Mouse (Mus musculus): ENCODE measurements around the gene Fgfr2. TPM values are rescaled to one million over a fixed set of nuclear protein-coding genes. Genes with fewer than 3 reads are reported as not detected.

Fgfr2 gene
- polyA plus RNA-seq, 1 experiment = 0.17 TPM

DNA sequence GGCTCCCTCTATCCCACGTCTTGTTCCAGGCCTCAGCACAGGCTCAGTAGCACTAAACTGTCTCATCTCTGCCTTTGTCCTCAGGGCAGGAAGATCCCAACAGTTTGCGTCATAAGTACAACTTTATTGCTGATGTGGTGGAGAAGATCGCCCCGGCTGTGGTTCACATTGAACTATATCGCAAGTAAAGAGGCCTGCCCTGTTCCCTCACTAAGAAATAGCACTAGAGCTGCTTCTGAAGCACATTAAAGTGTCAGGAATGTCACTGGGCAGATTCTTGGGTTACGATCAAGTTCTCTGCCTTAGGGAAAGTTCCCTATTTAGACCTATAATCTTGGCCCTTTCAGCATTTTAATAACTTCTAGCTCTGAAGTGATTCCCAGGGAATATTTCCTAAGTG lies 2161.7 kb downstream of the Fgfr2 start:
- no peak overlapping the region for H3ac ChIP-seq (ENCODE audit: control insufficient read depth, insufficient read length)
- peaks cover 4% of the 10 kb centered on the region for H3K79me2 ChIP-seq (ENCODE audit: control insufficient read depth, insufficient read depth)
- no peak overlapping the region for H3K4me3 ChIP-seq
- no peaks in the 10 kb centered on the region for H3K27me3 ChIP-seq (ENCODE audit: control insufficient read depth, insufficient read depth, insufficient read length)
- TF ChIP-seq POLR2A (IDR thresholded peaks at IDR 0.05; ENCODE audit: insufficient read length, low read depth) = no peak
- no peak for TF ChIP-seq TCF12 (IDR thresholded peaks at IDR 0.05; ENCODE audit: insufficient read depth, poor library complexity, severe bottlenecking)
- TF ChIP-seq E2F4 (IDR thresholded peaks at IDR 0.05; ENCODE audit: insufficient read depth) = no peak
- no peak for TF ChIP-seq REST (IDR thresholded peaks at IDR 0.05; ENCODE audit: insufficient read depth, insufficient read length)
- no peak for TF ChIP-seq SRF (IDR thresholded peaks at IDR 0.05; ENCODE audit: control insufficient read depth, insufficient read length, low read depth)
- no peak for TF ChIP-seq MYOG (IDR thresholded peaks at IDR 0.05; ENCODE audit: control insufficient read depth in 1 of 3, insufficient read depth in 1 of 3, insufficient read length in 2 of 3, low read depth in 2 of 3)
- TF ChIP-seq MAX (IDR thresholded peaks at IDR 0.05; ENCODE audit: low read depth) = no peak
- no peak for TF ChIP-seq MYOD1 (IDR thresholded peaks at IDR 0.05; ENCODE audit: control insufficient read depth in 1 of 3, insufficient read length in 2 of 3, low read depth in 2 of 3)
- TF ChIP-seq CEBPB (IDR thresholded peaks at IDR 0.05; ENCODE audit: insufficient read depth, poor library complexity, severe bottlenecking) = no peak
- H3K4me2 ChIP-seq (ENCODE audit: low read depth) = no peak overlapping the region
- H3K36me3 ChIP-seq (ENCODE audit: control insufficient read depth, insufficient read depth) = peaks cover 5% of the 10 kb centered on the region

DNA sequence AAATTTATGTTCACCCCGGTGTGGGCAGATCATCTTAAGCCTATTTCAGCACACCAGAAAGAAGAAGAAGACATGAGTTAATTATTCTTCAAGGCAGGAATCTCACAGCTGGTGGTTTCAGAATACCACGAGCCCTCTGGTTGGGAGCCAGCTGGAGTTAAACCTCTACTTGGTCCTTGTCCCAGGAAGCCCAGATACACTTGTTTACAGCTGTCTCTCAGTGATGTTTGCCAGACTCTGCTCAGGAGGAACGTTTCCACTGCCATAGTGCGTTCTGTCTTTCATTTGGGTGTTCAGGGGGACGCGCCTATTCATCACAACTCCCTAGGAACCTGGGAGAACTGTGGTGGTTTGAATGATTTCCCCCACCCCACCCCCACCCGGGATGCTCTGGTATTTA lies 2163.3 kb downstream of the Fgfr2 start:
- Histone ChIP-seq H3K79me2 (ENCODE audit: control insufficient read depth, insufficient read depth) (peaks cover 7% of the 10 kb centered on the region), H3ac (ENCODE audit: control insufficient read depth, insufficient read length) (no peak overlapping the region), H3K27me3 (ENCODE audit: control insufficient read depth, insufficient read depth, insufficient read length) (no peaks in the 10 kb centered on the region), H3K4me3 (no peak overlapping the region), H3K4me2 (ENCODE audit: low read depth) (peak overlapping the region; percentile 37), H3K36me3 (ENCODE audit: control insufficient read depth, insufficient read depth) (peaks cover 10% of the 10 kb centered on the region)
- TF ChIP-seq USF1 (IDR thresholded peaks at IDR 0.05; ENCODE audit: low read depth) (no peak), POLR2A (IDR thresholded peaks at IDR 0.05; ENCODE audit: insufficient read length, low read depth) (no peak), POLR2AphosphoS2 (IDR thresholded peaks at IDR 0.05; ENCODE audit: insufficient read length, low read depth) (no peak), MYOG (IDR thresholded peaks at IDR 0.05; ENCODE audit: control insufficient read depth in 1 of 3, insufficient read depth in 1 of 3, insufficient read length in 2 of 3, low read depth in 2 of 3) (peak in 2 of 3 experiments; percentile 67 to 86), TCF3 (IDR thresholded peaks at IDR 0.05; ENCODE audit: insufficient read length, low read depth) (no peak), TCF12 (IDR thresholded peaks at IDR 0.05; ENCODE audit: insufficient read depth, poor library complexity, severe bottlenecking) (peak; percentile 76), E2F4 (IDR thresholded peaks at IDR 0.05; ENCODE audit: insufficient read depth) (no peak), MYOD1 (IDR thresholded peaks at IDR 0.05; ENCODE audit: control insufficient read depth in 1 of 3, insufficient read length in 2 of 3, low read depth in 2 of 3) (peak in 2 of 3 experiments; percentile 65 to 72), REST (IDR thresholded peaks at IDR 0.05; ENCODE audit: insufficient read depth, insufficient read length) (no peak)

DNA sequence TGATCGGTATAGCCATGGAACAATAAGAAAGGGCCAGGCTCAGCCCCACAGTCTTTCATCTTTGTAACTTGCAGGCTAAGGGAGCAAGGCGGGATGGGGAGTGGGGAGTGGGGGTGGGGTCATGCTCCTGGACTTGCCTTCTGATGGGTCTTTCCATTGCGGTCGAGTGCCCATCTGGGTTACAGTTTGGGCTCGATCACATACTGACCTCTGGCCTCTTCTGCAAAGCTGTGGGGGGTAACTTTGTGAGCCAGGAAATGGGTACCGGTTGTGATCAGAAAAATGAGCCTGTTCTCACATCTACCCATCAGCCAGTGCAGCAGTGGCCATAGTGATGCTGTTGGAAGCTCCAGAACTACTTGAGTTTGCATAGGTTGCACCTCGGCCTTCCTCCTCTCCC lies 2164.6 kb downstream of the Fgfr2 start:
- Histone ChIP-seq H3K79me2 (ENCODE audit: control insufficient read depth, insufficient read depth) (peaks cover 9% of the 10 kb centered on the region), H3K4me3 (no peak overlapping the region)

DNA sequence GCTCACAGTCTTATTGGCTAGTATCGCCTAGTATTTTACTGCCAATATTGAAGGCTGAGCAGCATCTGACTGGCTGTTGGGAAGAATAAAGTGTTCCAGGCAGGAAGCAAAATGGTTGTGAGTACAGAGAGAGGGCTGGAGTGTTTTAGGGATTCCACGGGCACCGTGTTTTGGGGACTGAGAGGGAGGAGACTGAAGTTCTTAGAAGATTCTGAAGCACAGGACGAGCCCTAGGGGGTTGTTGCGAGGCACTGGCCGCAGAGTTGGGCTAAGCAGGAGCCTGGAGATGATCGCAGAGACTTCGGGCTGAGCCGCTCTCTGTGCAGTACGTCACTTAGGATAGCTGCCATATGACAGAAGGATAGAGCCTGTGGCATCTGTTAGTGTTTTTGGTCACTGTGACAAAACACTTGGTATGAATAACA lies 2169.0 kb downstream of the Fgfr2 start:
- Histone ChIP-seq H3K79me2 (ENCODE audit: control insufficient read depth, insufficient read depth) (peaks cover 24% of the 10 kb centered on the region), H3K4me2 (ENCODE audit: low read depth) (no peak overlapping the region), H3K36me3 (ENCODE audit: control insufficient read depth, insufficient read depth) (peaks cover 10% of the 10 kb centered on the region), H3K27me3 (ENCODE audit: control insufficient read depth, insufficient read depth, insufficient read length) (no peaks in the 10 kb centered on the region), H3K4me3 (no peak overlapping the region), H3ac (ENCODE audit: control insufficient read depth, insufficient read length) (no peak overlapping the region)
- TF ChIP-seq USF1 (IDR thresholded peaks at IDR 0.05; ENCODE audit: low read depth) (no peak), TCF12 (IDR thresholded peaks at IDR 0.05; ENCODE audit: insufficient read depth, poor library complexity, severe bottlenecking) (no peak), REST (IDR thresholded peaks at IDR 0.05; ENCODE audit: insufficient read depth, insufficient read length) (no peak), MYOG (IDR thresholded peaks at IDR 0.05; ENCODE audit: control insufficient read depth in 1 of 3, insufficient read depth in 1 of 3, insufficient read length in 2 of 3, low read depth in 2 of 3) (no peak), POLR2AphosphoS2 (IDR thresholded peaks at IDR 0.05; ENCODE audit: insufficient read length, low read depth) (no peak), POLR2A (IDR thresholded peaks at IDR 0.05; ENCODE audit: insufficient read length, low read depth) (no peak), CEBPB (IDR thresholded peaks at IDR 0.05; ENCODE audit: insufficient read depth, poor library complexity, severe bottlenecking) (no peak), TCF3 (IDR thresholded peaks at IDR 0.05; ENCODE audit: insufficient read length, low read depth) (no peak), E2F4 (IDR thresholded peaks at IDR 0.05; ENCODE audit: insufficient read depth) (no peak), SRF (IDR thresholded peaks at IDR 0.05; ENCODE audit: control insufficient read depth, insufficient read length, low read depth) (no peak), MAX (IDR thresholded peaks at IDR 0.05; ENCODE audit: low read depth) (no peak), MYOD1 (IDR thresholded peaks at IDR 0.05; ENCODE audit: control insufficient read depth in 1 of 3, insufficient read length in 2 of 3, low read depth in 2 of 3) (no peak)

More for the DNA sequence above, 2164.6 kb downstream of the Fgfr2 start:
- Histone ChIP-seq H3K27me3 (ENCODE audit: control insufficient read depth, insufficient read depth, insufficient read length) (no peaks in the 10 kb centered on the region), H3ac (ENCODE audit: control insufficient read depth, insufficient read length) (no peak overlapping the region), H3K36me3 (ENCODE audit: control insufficient read depth, insufficient read depth) (peaks cover 10% of the 10 kb centered on the region), H3K4me2 (ENCODE audit: low read depth) (no peak overlapping the region)
- TF ChIP-seq MAX (IDR thresholded peaks at IDR 0.05; ENCODE audit: low read depth) (no peak), SRF (IDR thresholded peaks at IDR 0.05; ENCODE audit: control insufficient read depth, insufficient read length, low read depth) (no peak), MYOG (IDR thresholded peaks at IDR 0.05; ENCODE audit: control insufficient read depth in 1 of 3, insufficient read depth in 1 of 3, insufficient read length in 2 of 3, low read depth in 2 of 3) (no peak), TCF3 (IDR thresholded peaks at IDR 0.05; ENCODE audit: insufficient read length, low read depth) (no peak), POLR2AphosphoS2 (IDR thresholded peaks at IDR 0.05; ENCODE audit: insufficient read length, low read depth) (no peak), MYOD1 (IDR thresholded peaks at IDR 0.05; ENCODE audit: control insufficient read depth in 1 of 3, insufficient read length in 2 of 3, low read depth in 2 of 3) (no peak), E2F4 (IDR thresholded peaks at IDR 0.05; ENCODE audit: insufficient read depth) (no peak), REST (IDR thresholded peaks at IDR 0.05; ENCODE audit: insufficient read depth, insufficient read length) (no peak), TCF12 (IDR thresholded peaks at IDR 0.05; ENCODE audit: insufficient read depth, poor library complexity, severe bottlenecking) (no peak), CEBPB (IDR thresholded peaks at IDR 0.05; ENCODE audit: insufficient read depth, poor library complexity, severe bottlenecking) (no peak), USF1 (IDR thresholded peaks at IDR 0.05; ENCODE audit: low read depth) (no peak), POLR2A (IDR thresholded peaks at IDR 0.05; ENCODE audit: insufficient read length, low read depth) (no peak)
